Mouse (Mus musculus) MN1 (cell line): Measurements from ENCODE around the gene Chpt1.
"Not testable (repeated sequence)": the region's sequence is repeated elsewhere in the genome, so short reads cannot be mapped to it uniquely, and the experiment has no call there.

Experiments
- DNase-seq: peaks from one replicate; pipeline ENCODE4 v3.0.0-alpha.2; 2016; ENCODE audit warnings: low spot score

Gene Chpt1

DNA sequence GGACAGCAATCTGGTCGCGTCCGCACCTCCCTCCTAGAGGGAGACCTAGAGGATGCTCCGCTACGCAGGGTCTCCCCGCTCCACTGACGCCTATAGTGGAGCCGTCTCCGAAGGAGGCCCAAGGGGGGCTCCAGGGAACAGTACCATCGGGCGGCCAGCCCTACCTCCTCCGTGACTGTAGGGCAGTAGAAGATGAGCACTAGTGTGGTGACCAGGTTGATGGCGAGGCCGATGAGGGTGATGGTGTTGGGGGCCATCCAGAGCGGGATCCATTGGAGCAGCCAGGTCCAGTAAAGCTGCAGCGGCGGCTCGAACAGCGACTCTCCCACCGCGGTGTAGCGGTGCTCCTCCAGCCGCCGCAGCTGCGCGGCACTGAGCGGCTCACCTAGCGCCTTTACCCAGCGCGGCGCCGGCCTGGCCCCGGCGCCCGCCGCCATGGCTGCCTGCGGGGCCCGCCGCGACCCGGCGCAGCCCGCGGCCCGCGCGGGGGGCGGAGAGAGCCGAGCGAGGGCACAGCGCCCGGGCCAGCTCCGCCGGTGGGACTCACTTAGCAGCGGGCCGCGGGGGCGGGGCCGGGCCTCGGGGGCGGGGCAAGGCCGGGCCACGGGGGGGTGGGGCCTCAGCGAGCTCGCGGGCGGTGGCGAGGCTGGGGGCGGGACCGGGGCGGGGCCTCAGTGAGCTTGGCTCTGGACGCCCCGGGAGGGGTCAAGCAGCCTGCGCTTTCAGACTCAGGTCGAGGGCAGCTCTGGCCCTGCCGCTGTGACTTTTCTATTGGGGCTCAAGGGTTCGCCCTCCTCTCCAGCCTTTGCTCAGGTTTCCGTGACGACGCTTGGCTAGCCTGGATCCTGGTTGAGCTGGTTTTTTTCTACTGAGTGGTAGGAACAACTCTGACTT lies at the start of gene Chpt1:
Gene Chpt1, minus strand, starts transcription at position 653 of the 894 bp plus-strand sequence.
- peak; percentile 91 for DNase-seq

DNA sequence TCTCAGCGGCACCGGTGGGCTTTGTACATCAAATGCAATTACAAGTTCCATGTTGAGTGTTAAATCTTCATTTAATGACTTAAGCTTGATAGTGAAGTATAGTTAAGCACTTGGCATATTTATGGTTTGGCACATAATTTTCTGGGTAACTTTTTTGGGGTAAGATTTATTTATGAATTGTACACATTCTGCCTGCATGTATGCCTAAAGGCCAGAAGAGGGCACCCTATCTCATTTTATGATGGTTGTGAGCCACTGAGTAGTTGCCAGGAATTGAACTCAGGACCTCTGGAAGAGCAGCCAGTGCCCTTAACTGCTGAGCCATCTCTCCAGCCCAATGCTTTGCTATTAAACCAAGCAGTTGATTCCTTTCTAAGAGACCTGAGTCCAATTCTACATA lies 48.9 kb upstream of the Chpt1 start:
- no peak for DNase-seq

DNA sequence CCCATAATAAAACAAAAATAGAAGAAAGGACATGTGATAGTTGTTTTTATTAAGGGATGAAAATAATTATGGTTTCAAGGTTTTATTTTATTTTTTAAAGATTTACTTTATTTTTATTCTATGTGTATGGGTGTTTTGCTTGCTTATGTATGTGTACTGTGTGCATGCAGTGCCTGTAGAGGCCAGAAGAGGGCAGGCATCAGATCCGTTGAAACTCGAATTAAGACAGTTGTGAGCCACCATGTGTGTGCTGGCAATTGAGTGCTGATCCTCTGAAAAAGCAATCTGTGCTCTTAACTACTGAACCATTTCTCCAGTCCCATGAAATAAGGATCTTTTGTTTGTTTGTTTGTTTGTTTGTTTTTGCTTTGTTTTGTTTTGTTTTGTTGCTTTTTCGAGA lies 46.4 kb upstream of the Chpt1 start:
- DNase-seq = no peak

- DNase-seq = no peak
Measured at GRCm38 (mm10) chr10:88547635-88548034, 43.8 kb upstream of the Chpt1 start.

GRCm38 (mm10) chr10:88530631-88531030 lies 26.8 kb upstream of the Chpt1 start:
- no peak for DNase-seq

GRCm38 (mm10) chr10:88524016-88524415 lies 20.1 kb upstream of the Chpt1 start:
- DNase-seq = no peak

DNA sequence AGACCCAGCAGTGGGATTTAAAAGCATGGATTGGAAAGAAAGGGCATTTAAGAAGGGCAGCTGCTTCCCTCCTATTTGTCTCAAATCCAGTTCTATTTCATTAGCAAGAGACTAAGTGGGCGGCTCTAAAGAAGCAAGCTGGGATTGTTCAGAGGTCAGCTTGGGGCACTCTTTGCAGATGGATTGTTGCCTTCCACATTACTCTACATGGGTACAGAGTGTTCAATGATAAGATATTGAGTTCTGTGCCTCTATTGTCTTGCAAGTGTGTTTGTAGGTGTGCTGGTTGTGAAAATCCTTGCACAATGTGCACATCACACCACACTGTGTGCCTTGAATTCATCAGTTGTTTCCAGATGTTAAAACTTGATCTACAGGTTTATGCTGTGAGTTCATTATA lies 19.3 kb upstream of the Chpt1 start:
- no peak for DNase-seq

DNA sequence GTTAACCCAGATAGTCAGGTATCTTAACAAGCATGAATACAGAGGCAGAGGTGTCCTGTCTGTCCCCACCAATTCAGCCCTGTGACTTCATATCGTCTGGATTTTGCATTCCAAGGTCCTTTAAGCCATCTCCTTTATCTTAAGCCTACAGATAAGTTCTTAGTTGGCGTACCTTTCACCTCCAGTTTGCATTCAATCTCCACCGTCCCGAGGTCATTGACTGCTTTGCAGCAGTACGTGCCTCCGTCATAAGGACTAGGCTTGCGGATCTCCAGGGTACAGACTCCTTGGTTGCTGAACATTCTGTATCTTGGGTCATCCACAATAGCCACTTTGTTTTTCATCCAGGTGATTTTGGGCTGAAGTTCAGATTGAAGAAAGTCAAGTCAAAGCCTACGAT lies 18.9 kb upstream of the Chpt1 start:
- DNase-seq = no peak

DNA sequence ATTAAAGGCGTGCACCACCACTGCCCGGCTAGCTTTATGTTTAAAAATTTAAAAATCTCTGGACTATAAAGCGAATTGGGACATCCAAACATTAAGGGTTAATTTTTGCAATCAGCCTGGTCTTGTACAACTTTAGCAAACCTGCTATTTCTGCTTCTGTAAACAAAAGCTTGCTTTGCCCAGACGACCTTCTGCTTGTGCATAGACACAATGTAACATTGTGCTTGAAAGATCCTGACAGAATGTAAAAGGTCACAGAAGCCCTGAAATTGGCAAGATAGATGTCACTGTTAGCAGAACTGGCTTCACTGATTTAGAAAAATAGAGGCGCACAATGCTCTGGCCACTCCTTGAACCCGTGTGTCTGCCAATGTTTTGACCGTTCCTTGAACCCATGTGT lies 11.2 kb upstream of the Chpt1 start:
- not testable (repeated sequence) for DNase-seq

DNA sequence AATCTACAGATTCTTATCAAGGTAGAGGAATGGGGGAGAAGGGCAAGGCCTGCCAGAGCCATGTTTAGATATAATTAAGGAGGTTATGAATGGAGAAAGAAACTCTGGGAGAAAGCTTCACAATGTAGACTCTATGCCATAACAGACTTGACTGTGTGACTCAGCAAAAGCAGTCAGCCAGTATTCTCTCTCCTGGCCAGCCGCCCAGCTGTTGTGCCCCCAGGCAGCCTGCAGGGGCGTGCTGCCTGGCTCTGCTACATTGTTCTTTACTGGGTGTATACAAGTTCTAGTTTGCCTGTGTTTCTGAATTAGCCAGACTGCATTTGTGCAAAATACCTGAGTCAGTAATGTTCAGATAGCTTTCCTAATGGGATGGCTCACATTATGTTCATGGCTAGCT lies 10.6 kb upstream of the Chpt1 start:
- DNase-seq = peak; percentile 67

DNA sequence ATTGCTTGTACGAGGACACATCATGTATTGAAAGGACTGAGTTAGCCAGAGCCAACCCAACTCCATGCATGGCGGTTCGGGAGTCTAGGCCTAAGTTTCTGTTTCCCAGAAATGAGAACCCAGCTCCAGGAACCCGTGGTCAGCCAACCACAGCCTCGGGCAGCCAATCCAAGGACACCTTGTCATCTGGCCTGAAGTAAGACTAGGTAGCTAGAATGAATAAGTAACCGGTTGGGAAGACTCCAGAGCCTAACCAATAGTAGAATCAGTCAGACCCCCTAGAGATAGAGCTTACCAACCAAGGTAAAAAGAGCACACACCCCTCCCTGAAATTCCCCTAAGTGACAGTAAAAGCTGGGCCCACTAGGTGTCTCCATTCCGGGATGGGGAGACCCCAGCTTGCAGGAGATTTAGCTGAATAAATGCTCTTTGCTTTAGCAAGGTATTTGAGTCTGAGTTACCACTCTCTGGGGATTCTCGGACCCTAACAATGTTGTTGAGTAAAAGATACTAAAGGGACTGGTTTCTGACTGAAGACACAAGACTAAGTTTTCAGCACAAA lies 9.8 kb upstream of the Chpt1 start:
- DNase-seq = no peak

- DNase-seq = no peak
Measured at GRCm38 (mm10) chr10:88511355-88511754, 7.5 kb upstream of the Chpt1 start.

- no peak for DNase-seq
Measured at GRCm38 (mm10) chr10:88510503-88511271, 6.8 kb upstream of the Chpt1 start.

- no peak for DNase-seq
Measured at GRCm38 (mm10) chr10:88507691-88508143, 3.8 kb upstream of the Chpt1 start.

GRCm38 (mm10) chr10:88505256-88505655 lies 1.4 kb upstream of the Chpt1 start:
- no peak for DNase-seq

DNA sequence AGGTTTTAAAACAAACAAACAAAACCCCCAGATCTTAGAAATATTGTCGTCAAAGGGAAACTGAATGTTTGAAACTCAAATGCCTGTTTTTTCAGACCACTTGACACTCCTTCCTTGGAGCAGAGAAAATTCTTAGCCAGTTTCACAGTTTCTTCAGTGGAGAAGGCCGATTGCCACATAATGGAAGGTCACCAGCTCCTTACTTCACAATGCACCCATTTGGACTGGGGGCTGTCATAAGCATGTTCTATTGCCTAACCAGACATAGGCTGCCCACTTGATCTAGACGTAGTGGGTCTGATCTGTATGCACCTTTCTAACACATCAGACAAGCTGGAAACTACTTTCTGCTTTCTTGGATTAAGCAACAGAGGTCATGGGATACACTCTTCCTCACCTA lies 608 bp upstream of the Chpt1 start:
- DNase-seq = no peak

DNA sequence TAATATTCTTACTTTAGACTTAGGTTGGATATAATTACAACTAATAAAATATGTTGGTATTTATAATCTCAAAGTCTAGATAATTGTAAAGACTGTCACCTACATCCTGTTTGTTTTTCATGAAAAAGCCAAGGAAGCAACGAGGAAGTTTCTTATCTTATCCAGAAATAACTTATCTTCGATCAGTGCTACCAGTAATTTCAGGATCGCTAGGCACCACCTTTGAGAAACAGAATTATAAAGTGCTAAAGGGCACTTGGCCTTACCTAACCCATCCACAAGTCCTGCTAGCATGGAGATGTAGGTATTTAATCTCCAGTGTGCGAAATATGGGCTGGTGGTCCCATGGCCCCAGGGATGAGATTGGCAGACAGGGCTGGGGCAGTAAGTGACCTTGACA lies 954 bp downstream of the Chpt1 start:
- DNase-seq = peak; percentile 21

DNA sequence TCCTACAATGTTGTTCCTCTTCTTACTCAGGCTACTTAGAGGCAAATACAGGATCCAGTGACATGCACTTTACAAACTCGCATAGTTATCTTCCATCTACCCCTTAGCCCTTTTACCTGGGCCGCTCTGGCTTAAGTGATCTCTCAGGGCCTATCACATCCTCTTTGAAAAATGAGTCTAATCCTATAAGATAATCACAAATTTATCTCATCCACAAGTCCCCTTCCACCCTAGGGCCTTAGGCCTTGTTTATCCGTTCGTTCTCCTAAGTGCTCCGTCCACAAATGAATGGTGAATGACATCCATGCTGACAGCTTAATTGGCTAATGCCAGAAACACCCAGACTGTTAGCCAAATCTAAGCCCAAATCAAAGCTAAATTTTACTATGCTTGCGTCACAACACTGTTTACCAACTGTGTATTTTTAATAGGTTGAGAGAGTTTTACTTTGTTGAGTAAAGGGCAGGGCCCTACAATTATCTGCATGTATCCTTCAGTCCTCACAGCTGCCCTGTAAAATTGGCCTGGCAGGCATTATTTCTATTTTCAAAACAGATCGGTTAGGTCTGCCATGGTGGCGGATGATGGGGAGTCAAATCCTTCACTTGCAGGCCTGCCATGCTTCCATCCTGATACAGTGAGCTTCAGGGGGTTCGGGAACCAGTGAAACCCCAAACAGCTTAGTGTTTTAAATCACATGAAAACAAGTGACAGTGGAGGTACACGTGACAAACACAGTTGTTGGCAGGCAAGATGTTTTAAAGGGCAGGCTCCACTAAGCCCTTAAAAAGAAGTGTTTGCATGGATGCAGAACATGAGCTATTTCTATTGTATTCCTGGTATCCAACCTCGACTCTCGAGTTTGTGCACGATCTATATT lies 1.7 kb downstream of the Chpt1 start:
- no peak for DNase-seq

DNA sequence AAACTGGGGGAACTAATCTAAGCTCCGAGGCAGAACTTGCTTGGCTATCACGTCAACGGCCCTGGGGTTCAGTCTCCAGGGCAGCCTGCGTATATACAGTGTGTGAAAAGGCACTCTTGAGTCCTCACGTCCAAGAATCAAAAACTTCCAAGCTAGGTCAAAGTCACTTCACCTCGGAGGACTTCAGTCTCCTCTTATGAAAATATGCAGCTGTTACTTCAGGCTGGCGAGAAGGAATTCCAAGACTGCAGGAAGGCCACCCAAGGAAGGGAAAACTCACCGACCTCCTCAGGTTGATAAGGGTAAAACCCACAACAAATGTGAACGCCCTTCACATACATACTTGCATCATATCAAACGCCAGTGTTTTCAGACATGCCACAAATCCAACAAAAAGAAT lies 2.5 kb downstream of the Chpt1 start:
- DNase-seq = no peak

DNA sequence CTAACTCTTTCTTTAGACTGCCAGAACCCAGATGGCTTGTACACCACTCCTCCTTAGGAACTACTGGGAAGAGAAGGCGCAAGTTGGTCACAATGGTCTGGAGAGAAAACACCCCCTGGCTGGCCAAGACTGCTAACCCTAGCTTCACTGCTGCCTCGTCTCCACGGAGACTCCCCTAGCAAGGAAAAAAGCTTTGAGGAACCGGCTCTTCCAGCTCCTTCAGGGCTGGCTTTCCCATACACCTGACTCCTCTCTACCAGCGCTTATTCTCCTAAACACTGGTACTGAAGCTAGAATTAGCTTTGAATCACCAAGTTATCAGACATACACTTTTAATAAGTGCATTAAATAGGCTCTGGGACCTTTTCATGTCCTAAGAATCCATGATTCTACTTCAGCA lies 3.9 kb downstream of the Chpt1 start:
- DNase-seq = no peak

- DNase-seq = no peak
Measured at GRCm38 (mm10) chr10:88496864-88497564, 6.9 kb downstream of the Chpt1 start.
